Mouse (Mus musculus) thymus, adult 2 months (tissue): ENCODE data around the gene Mcur1.

Experiments
- CTCF ChIP-seq: fragments of 200-500 bp; IDR thresholded peaks from 2 replicates; pipeline ENCODE4 v1.5.1; 2012; ENCODE audit warnings: mild to moderate bottlenecking, control low read depth, low read length, moderate library complexity, borderline replicate concordance; ENCODE audit not compliant: control insufficient read depth, poor library complexity, insufficient read depth; ENCODE audit errors: extremely low read depth
- POLR2A ChIP-seq: fragments of 200-500 bp; IDR thresholded peaks from 2 replicates; pipeline ENCODE4 v1.6.1; 2012; ENCODE audit warnings: mild to moderate bottlenecking, low read length, control low read depth, moderate library complexity; ENCODE audit not compliant: control insufficient read depth, poor library complexity, insufficient read depth; ENCODE audit errors: extremely low read depth

GRCm38 (mm10) chr13:43585335-43585734 is 25.3 kb upstream of the Mcur1 start:
- TF ChIP-seq CTCF (no peak), POLR2A (no peak)
